Mouse (Mus musculus): ENCODE data around the gene Ssrp1.

- TF ChIP-seq CTCF (conservative IDR thresholded peaks at IDR 0.05; ENCODE audit: low read length) = no peak
- no peak for TF ChIP-seq NANOG (IDR thresholded peaks at IDR 0.05; ENCODE audit: borderline replicate concordance, low read length)
These were observed 12.2 kb downstream of the Ssrp1 start for GRCm38 (mm10) chr2:85049277-85049676.
